8 mouse cellular contexts compared by ENCODE assay signal in genomic region chr11:115419531-115420237, GRCm38 (mm10). TPM values are rescaled to one million over a fixed set of nuclear protein-coding genes. Genes with fewer than 3 reads are reported as not detected.
DNase-seq lines count a peak whose midpoint lies in the region; ATAC-seq and TF ChIP-seq lines count a peak whose summit lies in the region.

TSS of gene Atp5h (minus strand) at chr11:115419962.
TSS of gene Kctd2 (plus strand) at chr11:115420128.

- H3K4me1 ChIP-seq in ES-E14 (ENCODE audit: control insufficient read depth in 2 of 2, insufficient read depth in 2 of 2, low read length in 2 of 2, poor library complexity in 1 of 2) = peaks cover 0 to 6% of the 10 kb centered on the region in 2 experiments; a peak in 2 of 4 replicates
- H3K4me1 ChIP-seq in forebrain, embryonic 16.5 days (replicated peaks; ENCODE audit: control insufficient read depth, insufficient read depth, low read length) = peaks cover 21% of the 10 kb centered on the region
- peaks cover 8% of the 10 kb centered on the region for H3K4me1 ChIP-seq in lung, embryonic 14.5 days (ENCODE audit: insufficient read depth)
- H3K4me1 ChIP-seq in olfactory bulb, adult 2 months (ENCODE audit: control insufficient read depth, insufficient read depth, low read length) = peaks cover 12% of the 10 kb centered on the region
- H3K4me1 ChIP-seq in thymus, adult 2 months (replicated peaks; ENCODE audit: control insufficient read depth, insufficient read depth, low read length) = peaks cover 34% of the 10 kb centered on the region

- DNase-seq in ES-E14 (ENCODE audit: low read depth, low spot score) = peak; percentile 92
- peak; percentile 96 for DNase-seq in cerebellum, adult 11-12 months
- peak; percentile 92 to 94 for DNase-seq in heart, postnatal 36 days
- DNase-seq in layer of hippocampus, adult 2 months (ENCODE audit: low spot score in 2 of 2) = peak; percentile 95 to 97
- peak; percentile 97 for DNase-seq in lung, embryonic 14.5 days
- DNase-seq in thymus, adult 2 months = peak; percentile 95

- H3K27me3 ChIP-seq in forebrain, embryonic 16.5 days (replicated peaks; ENCODE audit: control insufficient read depth, insufficient read depth, low read length) = no peaks in the 10 kb centered on the region
- no peaks in the 10 kb centered on the region for H3K27me3 ChIP-seq in lung, embryonic 14.5 days (ENCODE audit: insufficient read depth, low read length)
- no peaks in the 10 kb centered on the region for H3K27me3 ChIP-seq in thymus, adult 2 months (ENCODE audit: control insufficient read depth, insufficient read depth, low read length)

- ATAC-seq in forebrain, embryonic 16.5 days = peak; percentile 99
- peak; percentile 98 for ATAC-seq in lung, embryonic 14.5 days (ENCODE audit: insufficient read depth)

- H3K9ac ChIP-seq in ES-E14 (ENCODE audit: insufficient read depth, low read depth, low read length, poor library complexity, severe bottlenecking) = peak within 1 kb of the TSS; percentile 92
- H3K9ac ChIP-seq in forebrain, embryonic 16.5 days (replicated peaks; ENCODE audit: low read depth, low read length) = peak within 1 kb of the TSS; percentile 93
- H3K9ac ChIP-seq in lung, embryonic 14.5 days = peak within 1 kb of the TSS; percentile 97

- H3K4me2 ChIP-seq in forebrain, embryonic 16.5 days (ENCODE audit: low read length) = peak within 1 kb of the TSS; percentile 88
- peak within 1 kb of the TSS; percentile 99 for H3K4me2 ChIP-seq in lung, embryonic 14.5 days

- peaks cover 10% of the 10 kb centered on the region for H3K36me3 ChIP-seq in ES-E14 (ENCODE audit: control insufficient read depth, insufficient read depth, low read length, poor library complexity, severe bottlenecking)
- H3K36me3 ChIP-seq in forebrain, embryonic 16.5 days (ENCODE audit: control insufficient read depth, insufficient read depth) = peaks cover 5% of the 10 kb centered on the region; the same call in 1 of the 2 replicates
- H3K36me3 ChIP-seq in lung, embryonic 14.5 days (ENCODE audit: insufficient read depth) = peaks cover 45% of the 10 kb centered on the region
- peaks cover 15% of the 10 kb centered on the region for H3K36me3 ChIP-seq in thymus, adult 2 months (ENCODE audit: control insufficient read depth, insufficient read depth, low read length)

- TF ChIP-seq POLR2A in olfactory bulb, adult 2 months (IDR thresholded peaks at IDR 0.05; ENCODE audit: insufficient read depth, low read depth, low read length) = peak; percentile 81
- TF ChIP-seq POLR2A in thymus, adult 2 months (IDR thresholded peaks at IDR 0.05; ENCODE audit: control insufficient read depth, extremely low read depth, insufficient read depth, low read length, poor library complexity) = peak; percentile 93

- peak within 1 kb of the TSS; percentile 91 to 97 for H3K4me3 ChIP-seq in ES-E14 (ENCODE audit: insufficient read depth in 1 of 2, low read depth in 1 of 2, low read length in 2 of 2, poor library complexity in 1 of 2, severe bottlenecking in 1 of 2)
- H3K4me3 ChIP-seq in forebrain, embryonic 16.5 days (replicated peaks; ENCODE audit: low read length) = peak within 1 kb of the TSS; percentile 85
- H3K4me3 ChIP-seq in layer of hippocampus, adult 2 months = peak within 1 kb of the TSS; percentile 78
- peak within 1 kb of the TSS; percentile 96 for H3K4me3 ChIP-seq in lung, embryonic 14.5 days (ENCODE audit: low read depth, low read length)
- peak within 1 kb of the TSS; percentile 90 for H3K4me3 ChIP-seq in olfactory bulb, adult 2 months (ENCODE audit: insufficient read depth, low read depth, low read length)
- H3K4me3 ChIP-seq in thymus, adult 2 months (ENCODE audit: control insufficient read depth, insufficient read depth, low read length) = peak within 1 kb of the TSS; percentile 97

- in situ Hi-C loops in ES-E14 (cut with MboI; ENCODE audit: low sequenced_read_pairs in 2 of 2, unreplicated experiment in 2 of 2) = no loop called here

- no peak for TF ChIP-seq CTCF in layer of hippocampus, adult 2 months (conservative IDR thresholded peaks at IDR 0.05)
- TF ChIP-seq CTCF in lung, embryonic 14.5 days (IDR thresholded peaks at IDR 0.05; ENCODE audit: low read depth) = no peak
- no peak for TF ChIP-seq CTCF in olfactory bulb, adult 2 months (IDR thresholded peaks at IDR 0.05; ENCODE audit: insufficient read depth, low read depth, low read length)
- no peak for TF ChIP-seq CTCF in thymus, adult 2 months (IDR thresholded peaks at IDR 0.05; ENCODE audit: borderline replicate concordance, control insufficient read depth, extremely low read depth, insufficient read depth, low read length, poor library complexity)

- no peaks in the 10 kb centered on the region for H3K9me3 ChIP-seq in ES-E14 (ENCODE audit: control insufficient read depth, insufficient read depth, low read depth, low read length)
- no peaks in the 10 kb centered on the region for H3K9me3 ChIP-seq in forebrain, embryonic 16.5 days (ENCODE audit: control insufficient read depth, low read length)
- H3K9me3 ChIP-seq in lung, embryonic 14.5 days (ENCODE audit: low read depth, low read length) = no peaks in the 10 kb centered on the region

- WGBS in forebrain, embryonic 16.5 days = under 1% methylated on average over 55 of the region's 56 CpGs
- under 1% methylated on average over 56 of the region's 56 CpGs for WGBS in lung, embryonic 14.5 days
- under 1% methylated on average over 56 of the region's 56 CpGs for WGBS in olfactory bulb, adult 2 months
- 1% methylated on average over 54 of the region's 56 CpGs for WGBS in thymus, adult 2 months

- intact Hi-C loops in heart, postnatal 36 days (cut with DNase I) = no loop called here

- H3K27ac ChIP-seq in ES-E14 (ENCODE audit: insufficient read depth, low read depth, low read length, poor library complexity, severe bottlenecking) = peak within 1 kb of the TSS; percentile 37; the same call in 1 of the 2 replicates
- peak within 1 kb of the TSS; percentile 81 for H3K27ac ChIP-seq in forebrain, embryonic 16.5 days (ENCODE audit: low read length)
- H3K27ac ChIP-seq in layer of hippocampus, adult 2 months = peak within 1 kb of the TSS; percentile 89
- peak within 1 kb of the TSS; percentile 87 for H3K27ac ChIP-seq in lung, embryonic 14.5 days (ENCODE audit: low read depth)
- H3K27ac ChIP-seq in olfactory bulb, adult 2 months (ENCODE audit: insufficient read depth, low read depth, low read length) = peak within 1 kb of the TSS; percentile 72
- peak within 1 kb of the TSS; percentile 58 for H3K27ac ChIP-seq in thymus, adult 2 months (ENCODE audit: control insufficient read depth, insufficient read depth, low read length)

TF ChIP-seq in ES-E14, 5 proteins besides CTCF, POLR2A, EP300 and RAD21:
- TF ChIP-seq ZC3H11A (IDR thresholded peaks at IDR 0.05; ENCODE audit: borderline replicate concordance, low read depth, low read length) (no peak), MAFK (IDR thresholded peaks at IDR 0.05; ENCODE audit: insufficient read depth, low read depth, low read length) (no peak), ZNF384 (IDR thresholded peaks at IDR 0.05; ENCODE audit: low read depth, low read length) (no peak), CHD2 (IDR thresholded peaks at IDR 0.05; ENCODE audit: low read depth, low read length) (peak; percentile 80), HCFC1 (IDR thresholded peaks at IDR 0.05; ENCODE audit: borderline replicate concordance, insufficient read depth, low read length) (peak; percentile 31; the same call in 1 of the 2 replicates)

RNA-seq across cellular contexts. Expression of gene Atp5h, which starts in this region (rescaled TPM):
- 275 and 342 TPM in 2 replicates for total RNA-seq in ES-E14 (2012; rRNA removed)
- 641 and 688 TPM in 2 replicates for polyA plus RNA-seq in forebrain, embryonic 16.5 days (2015; fragmentation: Nextera tagmentation; extraction: Ambion mirVana)
- 1,000 to 10,000 TPM; 2,281 to 2,357 TPM for total RNA-seq in heart, postnatal 36 days (2021)
- total RNA-seq in layer of hippocampus, adult 2 months (2021) = 100 to 1,000 TPM; 467 to 494 TPM
- 817 and 850 TPM in 2 replicates for polyA plus RNA-seq in lung, embryonic 14.5 days (2014; fragmentation: Nextera tagmentation; extraction: Ambion mirVana)
- not detected in 2 replicates for polyA plus RNA-seq in olfactory bulb, adult 2 months (2012; ENCODE audit: insufficient read depth, insufficient read length, low replicate concordance, missing spikeins)
- polyA plus RNA-seq in thymus, adult 2 months (2012; rRNA removed) = 118 and 155 TPM in 2 replicates

RNA-seq across cellular contexts. Expression of gene Kctd2, which starts in this region (rescaled TPM):
- total RNA-seq in ES-E14 (2012; rRNA removed) = 14.0 and 19.5 TPM in 2 replicates
- polyA plus RNA-seq in forebrain, embryonic 16.5 days (2015; fragmentation: Nextera tagmentation; extraction: Ambion mirVana) = 18.9 and 20.2 TPM in 2 replicates
- total RNA-seq in heart, postnatal 36 days (2021) = 10 to 100 TPM; 27.9 to 28.3 TPM
- 10 to 100 TPM; 74.5 to 74.6 TPM for total RNA-seq in layer of hippocampus, adult 2 months (2021)
- 21.6 and 22.2 TPM in 2 replicates for polyA plus RNA-seq in lung, embryonic 14.5 days (2014; fragmentation: Nextera tagmentation; extraction: Ambion mirVana)
- not detected in 2 replicates for polyA plus RNA-seq in olfactory bulb, adult 2 months (2012; ENCODE audit: insufficient read depth, insufficient read length, low replicate concordance, missing spikeins)
- polyA plus RNA-seq in thymus, adult 2 months (2012; rRNA removed) = 65.5 and 69.1 TPM in 2 replicates

Comparison
In these comparisons a context has a peak if more than half of its experiments do, and no peak if none do; other contexts are left out.
1. Peak in every context shown above with its lines: DNase-seq, ATAC-seq, H3K4me3 ChIP-seq and H3K27ac ChIP-seq.
2. H3K27ac ChIP-seq: peak in every context shown above with its lines; median percentile 89 in layer of hippocampus, adult 2 months; 87 in lung, embryonic 14.5 days; 81 in forebrain, embryonic 16.5 days; 72 in olfactory bulb, adult 2 months; 58 in thymus, adult 2 months; 37 in ES-E14.